Mouse (Mus musculus) heart, adult 8-10 months (tissue): ENCODE data around the gene Trim16. TPM values are rescaled to one million over a fixed set of nuclear protein-coding genes. Genes with fewer than 3 reads are reported as not detected.

ENCODE experiments used
- DNase-seq: peaks from one replicate; pipeline ENCODE4 v3.0.0; 2022; ENCODE audit warnings: low spot score
- total RNA-seq, 4 experiments: library from RNA; stranded (reverse); gene quantifications; 2 replicates each; pipeline ENCODE4 v1.2.4; 2022

Trim16 gene
- 10 to 100 TPM in 1 of 4 experiments, 1 to 10 TPM in 3; 6.5 to 10.9 (median 9.0) TPM for total RNA-seq

DNA sequence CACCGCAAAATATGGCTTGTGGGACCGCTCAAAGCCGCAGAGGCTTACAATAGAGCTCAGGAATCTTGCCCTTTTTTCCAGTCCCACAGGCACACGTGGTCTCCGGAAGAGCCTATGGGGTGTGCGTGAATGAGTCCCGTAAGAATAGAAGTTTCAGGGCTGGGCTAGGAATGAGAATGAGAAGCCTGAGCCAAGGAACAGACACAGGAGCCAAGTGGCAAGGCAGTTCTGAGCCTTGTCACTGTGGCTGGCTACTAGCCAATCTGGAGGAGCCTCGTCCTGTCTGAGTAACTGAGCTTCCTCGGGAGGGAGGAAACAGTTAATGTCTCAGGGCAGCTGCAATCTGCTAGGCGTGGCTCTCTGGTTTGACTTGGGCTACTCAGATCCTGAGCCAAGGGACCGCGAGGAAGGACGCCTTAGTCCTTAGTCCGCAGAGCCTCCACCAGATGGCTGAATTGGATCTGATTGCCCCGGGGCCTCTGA, at the start of gene Trim16:
TSS of gene Trim16 (plus strand) at position 173 of the 483 bp plus-strand sequence.
- peak; percentile 90 for DNase-seq

DNA sequence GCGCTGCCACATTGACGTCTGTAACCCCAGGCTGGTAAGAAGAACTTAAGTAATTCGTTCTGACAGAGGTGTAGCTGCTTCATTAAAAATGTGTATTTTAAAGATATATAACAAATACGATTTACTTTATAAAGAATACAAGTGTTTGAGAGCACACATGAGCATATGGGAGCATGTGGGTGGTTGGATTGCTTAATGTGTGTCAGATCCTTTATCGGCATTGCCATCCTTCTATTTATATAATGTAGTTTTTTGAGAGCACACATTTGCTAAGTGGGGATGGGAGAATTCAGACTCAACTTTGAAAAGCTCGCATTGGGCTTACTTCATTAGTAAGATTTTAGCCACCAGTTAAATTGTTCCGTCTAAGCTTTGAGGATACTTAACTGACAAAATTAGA, 43.5 kb upstream of the Trim16 start:
- no peak for DNase-seq

DNA sequence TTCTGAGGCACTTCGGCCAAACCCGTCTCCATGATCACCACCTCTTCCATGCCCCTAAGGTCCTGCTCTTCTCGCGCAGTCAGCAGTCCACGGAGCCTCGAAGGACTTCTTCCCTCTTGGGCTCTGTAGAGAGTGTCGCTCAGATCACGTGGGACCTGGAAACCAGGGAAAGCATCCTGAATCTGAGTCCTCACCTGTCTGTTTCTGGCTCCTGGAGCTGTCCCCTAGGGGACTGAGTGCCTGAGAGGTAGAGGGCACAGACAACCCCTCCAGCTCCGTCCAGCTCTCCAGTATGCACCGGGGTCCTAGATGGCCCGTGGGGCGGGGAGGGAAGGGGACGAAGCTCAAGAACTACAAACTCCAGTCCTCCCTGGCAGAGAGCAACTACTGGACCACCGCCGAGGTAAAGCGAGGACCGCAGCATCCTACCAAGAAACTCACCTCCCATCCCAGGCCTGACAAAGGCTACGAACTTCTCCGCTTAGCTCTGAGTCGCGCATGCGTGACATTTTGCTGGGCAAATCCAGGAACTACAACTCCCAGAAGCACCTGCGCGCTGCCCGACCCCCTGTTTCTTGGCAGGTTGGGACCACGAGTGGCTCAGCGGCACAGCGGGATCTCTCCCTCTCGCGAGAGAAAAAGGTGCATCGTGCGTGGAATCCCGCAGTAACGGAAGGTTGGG, 31.0 kb upstream of the Trim16 start, which contains the start of gene Zfp286:
TSS of gene Zfp286 (minus strand) at position 528 of the 682 bp plus-strand sequence.
- peak; percentile 67 for DNase-seq

DNA sequence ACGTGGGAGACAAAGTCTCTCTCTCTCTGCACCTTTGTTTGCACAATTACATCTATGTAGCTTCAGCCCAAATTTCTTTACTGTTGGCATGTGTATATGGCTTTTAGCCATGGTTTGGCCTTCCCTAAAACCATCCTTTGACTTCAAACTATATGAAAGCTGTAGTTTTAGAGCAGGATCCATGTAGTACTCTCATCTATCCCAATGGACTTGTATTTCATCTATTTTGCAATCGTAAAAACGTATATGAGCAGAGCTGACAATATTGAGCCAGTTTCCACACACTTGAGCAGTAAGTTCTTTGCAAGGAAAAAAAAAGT, 30.5 kb upstream of the Trim16 start:
- DNase-seq: no peak

DNA sequence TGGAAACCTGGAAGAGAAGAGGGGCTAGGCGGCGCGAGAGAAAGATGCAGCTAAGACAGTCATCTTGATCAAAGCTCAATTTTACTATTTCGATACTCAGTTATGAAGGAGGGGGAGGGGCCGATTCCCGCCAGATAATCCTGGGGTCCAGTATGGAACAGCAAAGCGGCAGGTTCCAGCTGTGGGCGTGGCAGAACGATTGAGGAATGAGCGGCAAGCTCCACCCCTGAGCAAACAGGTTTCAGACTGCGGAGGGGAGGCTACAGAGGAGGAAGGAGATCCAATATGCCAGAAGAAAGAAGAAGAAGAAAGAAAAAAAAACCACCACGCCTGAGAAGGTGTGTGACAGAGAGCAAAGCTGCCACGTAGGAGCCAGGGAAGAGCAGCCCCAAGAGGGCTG, 15.9 kb upstream of the Trim16 start:
- DNase-seq: no peak

DNA sequence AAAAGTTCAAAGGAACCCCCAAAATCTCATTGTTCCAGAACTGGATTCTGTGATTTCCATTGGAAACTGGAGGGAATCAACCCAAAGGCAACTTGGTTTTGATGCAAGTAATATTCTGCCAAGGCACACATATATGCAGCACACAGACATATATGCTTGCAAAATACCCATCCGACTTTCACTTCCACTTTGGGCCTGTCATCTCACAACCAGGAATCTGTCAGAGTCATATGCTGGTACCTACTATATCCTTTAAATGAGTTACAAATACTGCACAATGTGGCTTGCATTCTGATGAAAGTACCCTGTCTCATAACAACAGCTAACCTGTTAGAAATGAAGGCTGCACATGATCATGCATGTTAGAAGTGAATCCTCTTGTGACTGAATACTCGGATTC, 12.1 kb upstream of the Trim16 start:
- DNase-seq: no peak

DNA sequence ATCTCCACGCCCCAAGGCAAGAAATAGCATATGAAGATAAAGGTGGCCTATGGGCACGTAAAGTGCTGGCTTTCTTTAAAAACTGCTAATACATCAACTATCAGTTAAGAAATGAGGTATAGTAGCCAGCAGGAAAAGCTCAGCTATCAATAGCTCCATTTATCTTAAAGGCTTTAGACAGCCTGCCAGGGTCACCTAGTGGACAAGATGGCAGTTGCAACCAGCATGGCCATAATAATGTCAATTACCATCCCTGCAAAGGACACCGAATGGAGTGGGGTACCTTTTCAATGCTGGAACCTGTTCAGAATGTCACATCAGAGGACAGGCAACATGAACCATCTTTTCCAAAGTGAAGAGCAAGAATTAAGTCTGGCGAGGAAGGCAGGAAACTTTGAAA, 10.8 kb upstream of the Trim16 start:
- DNase-seq: no peak

DNA sequence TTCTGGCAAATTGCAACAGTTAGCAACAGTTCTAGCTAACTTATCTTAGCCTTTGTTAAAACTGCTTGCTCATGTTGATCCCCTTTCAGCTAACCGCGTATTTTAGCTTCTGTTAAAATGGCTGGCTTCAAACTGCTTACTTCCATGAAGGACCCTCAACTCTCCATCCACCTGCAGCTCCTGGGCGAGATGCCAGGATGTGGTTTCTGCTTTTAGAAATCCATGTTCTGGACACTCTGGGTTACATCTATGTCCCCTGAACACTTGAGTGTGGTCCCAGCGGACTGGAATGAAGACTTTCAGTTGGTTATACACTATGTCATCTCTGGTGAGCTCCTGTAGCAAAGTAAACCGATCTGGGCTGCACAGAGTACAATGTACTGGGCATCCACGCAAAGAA, 7.8 kb upstream of the Trim16 start:
- DNase-seq: no peak

DNA sequence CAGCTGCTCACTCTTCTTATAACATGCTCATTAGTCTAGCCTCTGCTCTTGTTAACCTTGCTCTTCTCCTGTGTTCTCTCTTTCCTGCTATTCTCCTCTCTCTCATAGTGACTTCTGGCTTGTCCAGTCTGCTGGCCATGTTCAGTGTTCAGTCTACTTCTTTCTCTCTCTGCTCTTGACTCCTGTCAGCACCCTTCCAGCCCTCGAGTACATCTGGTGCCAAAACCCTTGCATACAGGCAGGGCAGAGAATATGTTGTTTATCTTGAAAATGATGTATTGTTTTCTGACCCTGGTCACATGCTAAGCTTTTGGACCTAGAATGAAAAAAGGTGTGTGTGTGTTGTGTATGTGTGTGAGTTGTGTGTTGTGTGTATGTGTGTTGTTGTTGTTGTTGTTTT, 6.5 kb upstream of the Trim16 start:
- DNase-seq: no peak

DNA sequence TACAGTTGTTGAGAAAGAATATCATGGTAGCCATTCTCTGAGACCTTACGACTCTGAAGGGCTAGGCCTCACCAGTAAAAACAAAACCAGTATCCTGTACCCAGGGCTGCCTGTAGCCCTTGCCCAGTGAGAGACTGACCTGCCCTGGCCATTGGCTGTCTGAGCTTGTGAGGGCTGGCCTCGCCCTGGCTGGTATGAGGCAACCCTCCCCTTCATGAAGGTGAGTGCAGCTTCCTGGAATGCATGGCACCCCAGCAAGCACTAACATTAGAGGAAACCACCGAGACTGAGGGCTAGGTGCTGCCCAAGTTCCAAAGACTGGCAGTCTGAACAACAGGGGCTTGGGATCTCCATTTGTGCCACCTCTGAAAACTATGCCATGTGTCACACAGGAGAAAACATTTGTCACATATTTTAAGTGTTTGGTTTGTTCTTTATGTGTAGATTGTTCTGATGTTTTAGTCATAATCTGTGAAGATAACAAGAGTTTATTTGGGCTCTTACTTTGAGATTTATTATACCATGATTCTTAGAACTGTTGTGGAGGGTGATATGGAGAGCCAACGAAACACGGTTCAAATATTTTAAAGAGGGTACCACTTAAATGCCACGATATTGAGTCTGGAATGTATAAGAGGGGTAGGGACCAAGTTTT, 5.9 kb upstream of the Trim16 start:
- no peak for DNase-seq

DNA sequence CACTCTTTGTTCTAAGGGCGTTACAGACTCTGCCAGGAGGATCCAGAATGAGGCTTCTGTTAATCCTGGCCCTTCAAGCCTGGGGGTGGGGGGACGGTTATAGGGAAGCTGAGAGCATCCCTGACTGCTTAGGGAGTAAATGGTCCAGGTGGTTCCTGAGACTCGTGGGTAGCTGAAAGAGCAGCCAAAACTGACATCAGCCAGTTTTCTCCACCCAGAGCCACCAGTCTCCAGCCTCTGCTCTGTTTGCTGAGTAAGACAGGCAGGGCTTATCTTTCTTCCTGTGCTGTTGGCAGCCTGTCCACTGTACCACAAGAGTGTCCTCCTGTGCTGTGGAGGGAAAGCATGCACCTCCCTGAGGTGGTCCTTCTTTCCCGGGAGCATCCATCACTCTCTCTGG, 5.4 kb upstream of the Trim16 start:
- DNase-seq: no peak

DNA sequence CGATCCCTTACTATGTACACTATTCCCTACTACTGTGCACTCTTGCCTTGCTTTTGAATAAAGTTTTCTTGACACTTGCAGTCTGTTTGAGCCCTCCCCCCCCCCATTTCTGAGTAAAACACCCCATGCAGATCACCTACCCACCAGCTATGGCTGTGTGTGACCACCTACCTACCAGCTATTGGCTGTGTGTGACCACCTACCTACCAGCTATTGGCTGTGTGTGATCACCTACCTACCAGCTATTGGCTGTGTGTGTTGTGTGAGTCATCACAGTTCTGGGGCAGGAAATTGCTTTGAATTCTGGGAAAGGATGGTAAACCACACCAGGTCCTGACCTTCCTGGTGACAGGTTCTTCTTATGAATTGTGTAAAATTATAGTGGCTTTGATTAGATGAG, 4.6 kb upstream of the Trim16 start:
- no peak for DNase-seq

DNA sequence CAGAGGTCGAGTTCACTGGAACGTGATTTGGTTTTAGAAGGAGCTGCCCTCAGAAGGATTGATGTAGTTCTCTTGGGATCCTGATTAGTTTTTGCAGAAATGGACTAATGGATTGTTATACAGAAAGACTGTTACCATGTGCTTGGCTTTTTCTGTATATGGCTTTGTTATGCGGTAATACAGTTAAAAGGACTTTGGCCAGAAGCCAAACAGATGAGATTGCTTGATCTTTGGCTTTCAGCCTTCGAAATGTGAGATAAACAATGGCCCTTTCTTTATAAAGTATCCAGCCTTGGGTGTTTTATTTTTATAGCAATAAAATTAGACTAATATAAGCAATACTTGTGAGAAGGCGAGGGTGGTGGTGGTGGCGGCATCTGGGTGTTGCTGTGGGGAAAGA, 3.4 kb upstream of the Trim16 start:
- DNase-seq: no peak

DNA sequence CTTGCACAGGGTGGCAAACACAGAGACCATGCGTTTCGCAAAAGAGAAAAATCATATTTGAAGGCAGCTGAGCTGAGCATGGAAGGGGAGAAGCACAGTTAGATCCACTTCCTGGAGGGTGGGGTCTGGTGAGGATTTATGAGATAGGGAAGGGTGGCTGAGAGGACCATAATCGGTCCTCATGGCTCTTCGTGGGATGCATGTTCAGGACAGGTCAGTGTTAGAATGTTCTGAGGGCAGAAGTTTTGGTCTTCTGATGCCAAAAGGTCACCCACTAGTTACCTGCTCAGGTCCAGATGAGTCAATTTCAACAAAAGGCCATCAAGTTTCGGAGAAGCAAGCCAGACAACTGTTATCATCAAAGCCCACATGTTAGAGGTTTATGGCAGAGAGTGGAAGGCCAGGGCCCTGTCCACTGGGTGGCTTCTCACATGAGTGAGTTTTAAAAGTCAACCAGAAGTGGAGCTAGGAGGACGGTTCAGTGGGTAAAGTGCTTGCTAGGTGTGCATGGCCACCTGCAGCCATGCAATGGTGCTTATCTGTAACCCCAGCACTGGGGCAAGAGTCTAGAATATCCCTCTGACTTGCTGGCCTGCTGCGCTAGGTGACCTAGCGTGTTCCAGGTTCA, 858 bp upstream of the Trim16 start:
- no peak for DNase-seq

DNA sequence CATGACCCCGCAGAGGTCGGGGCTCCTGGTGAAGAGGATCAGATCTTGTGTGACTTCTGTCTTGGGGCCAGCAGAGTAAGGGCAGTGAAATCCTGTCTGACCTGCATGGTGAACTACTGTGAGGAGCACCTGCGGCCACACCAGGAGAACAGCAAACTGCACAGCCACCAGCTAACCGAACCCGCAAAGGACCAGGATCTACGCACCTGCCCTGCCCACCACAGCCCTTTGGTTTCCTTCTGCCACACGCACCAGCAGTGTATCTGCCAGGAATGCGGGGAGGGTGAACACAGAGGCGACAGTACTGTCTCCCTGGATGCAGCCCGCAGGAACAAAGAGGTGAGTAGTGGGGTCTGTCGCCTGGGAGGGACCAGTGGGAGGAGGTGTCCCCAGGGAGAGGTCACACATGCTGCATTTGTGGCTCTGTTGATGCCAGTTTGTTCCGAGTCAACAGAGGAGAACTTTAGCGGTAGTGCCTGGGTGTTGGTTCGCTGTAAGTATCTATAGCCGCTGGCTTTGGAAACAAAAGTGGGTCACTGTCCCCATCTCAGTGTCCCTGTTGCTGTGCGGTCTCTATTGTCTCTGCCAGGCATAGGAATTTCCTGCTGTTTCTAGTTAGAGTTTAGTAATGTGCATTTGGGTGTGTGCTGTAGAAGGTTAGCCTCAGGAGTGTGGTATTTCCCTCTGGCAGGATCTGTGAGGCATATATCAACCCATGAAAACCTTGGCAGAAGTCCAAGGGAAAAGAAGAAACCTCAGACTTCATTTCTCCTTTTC, 818 bp downstream of the Trim16 start:
- peak; percentile 31 for DNase-seq

DNA sequence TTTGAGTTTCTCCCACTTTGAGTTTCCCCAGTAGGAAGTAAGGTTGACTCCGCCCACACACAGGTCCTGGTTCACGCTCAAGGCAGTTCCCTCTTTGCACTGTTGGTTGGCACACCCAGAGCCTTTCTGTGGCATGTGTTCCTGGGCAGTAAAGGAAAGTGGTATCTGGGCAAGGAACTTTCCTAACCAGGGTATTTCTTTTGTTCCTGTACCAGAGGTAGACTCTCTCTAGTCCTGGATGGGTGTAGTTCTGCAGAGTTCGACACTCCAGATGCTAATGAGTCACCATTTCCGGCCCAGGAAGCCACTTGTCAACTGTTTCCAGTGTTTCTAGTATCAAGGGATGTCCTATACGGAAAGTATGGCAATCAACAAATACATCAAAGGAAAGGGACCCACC, 1.9 kb downstream of the Trim16 start:
- peak; percentile 73 for DNase-seq

DNA sequence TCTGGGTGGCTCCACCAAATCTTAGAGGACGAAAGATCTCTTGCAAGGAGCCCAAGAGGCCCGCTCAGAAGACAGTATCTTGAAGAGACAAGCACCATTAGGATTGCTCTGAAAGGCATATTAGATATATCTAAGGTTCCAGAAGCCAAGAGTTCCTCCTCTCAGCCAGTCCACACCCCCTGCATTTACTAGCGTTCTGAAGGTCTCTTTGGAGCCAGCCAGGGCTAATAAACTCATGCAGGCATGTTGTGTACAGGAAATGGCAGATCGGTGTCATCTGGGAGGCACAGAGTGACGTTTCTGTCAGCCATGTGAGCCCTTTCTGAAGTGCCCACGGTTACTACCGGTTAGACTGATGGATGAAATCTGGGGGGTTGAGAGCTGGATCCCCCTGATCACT, 4.2 kb downstream of the Trim16 start:
- no peak for DNase-seq

DNA sequence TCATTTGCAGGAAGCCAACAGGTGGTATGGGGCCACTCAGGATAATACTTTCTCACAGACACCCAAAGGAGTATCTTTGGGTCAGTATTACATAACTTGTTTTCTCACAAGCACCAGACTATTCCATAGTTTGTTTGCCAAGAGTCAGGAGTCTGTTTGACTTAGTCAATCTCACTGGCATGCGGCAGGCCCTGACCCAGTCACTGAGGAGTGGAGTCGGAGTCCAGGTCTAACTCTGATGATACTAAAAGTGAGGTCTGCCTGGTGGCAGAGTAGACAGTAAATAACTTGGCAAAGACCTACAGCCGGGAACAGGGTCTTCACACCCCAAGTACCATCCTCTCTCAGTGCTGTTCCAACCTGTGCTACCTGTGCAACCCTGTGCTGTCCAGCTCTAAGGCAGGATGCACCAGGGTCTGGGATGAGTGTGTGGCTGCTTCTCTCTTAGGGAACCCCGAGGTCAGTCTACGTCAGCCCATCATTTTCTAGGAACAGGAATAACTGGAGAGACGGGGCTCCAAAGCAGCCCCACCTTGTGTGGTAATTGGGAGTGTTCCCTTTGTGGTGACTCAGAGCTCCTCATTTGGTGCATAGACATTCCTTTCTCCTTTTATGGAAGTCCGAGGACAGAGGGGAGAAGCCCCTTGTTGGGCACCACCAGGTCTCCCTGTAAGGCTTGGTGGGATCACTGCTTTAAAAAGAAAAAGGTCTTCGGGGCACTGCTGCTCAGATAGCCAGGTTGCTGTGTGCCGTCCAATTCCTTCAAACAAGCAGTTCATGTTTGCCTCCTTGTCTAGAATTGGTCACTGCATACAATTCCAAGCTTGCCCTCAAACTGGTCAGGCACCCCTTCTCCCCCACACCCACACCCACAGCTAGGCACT, 5.4 kb downstream of the Trim16 start:
- DNase-seq: no peak

DNA sequence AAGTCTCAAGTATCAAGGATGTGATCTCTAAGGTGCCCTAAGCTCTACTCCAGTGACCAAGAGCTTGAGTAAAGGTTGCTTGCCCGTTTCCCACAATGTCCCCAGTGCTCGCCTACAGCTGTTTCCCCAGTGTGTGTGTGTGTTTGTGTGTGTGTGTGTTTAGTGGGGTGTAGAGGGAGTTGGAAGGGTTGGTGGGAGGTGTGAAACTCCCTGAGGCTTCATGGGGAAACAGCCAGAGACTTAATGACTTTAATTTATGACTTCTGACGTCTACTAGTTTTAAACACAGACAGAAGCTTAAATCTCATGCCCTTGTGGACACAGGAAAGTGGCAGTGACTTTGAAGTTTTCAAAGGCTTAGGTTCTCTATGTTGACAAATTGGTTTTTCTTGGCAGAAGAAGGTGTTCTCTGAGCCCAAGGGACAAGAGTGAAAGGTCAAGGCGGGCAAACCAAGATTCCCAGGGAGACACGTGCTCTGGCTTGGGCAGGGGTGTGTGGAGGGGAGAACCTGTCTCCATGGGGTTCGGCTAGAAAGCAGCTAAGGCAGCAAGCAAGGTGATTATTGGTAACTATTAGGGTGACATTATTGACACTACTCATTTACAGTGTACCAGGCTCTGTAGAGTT, 6.2 kb downstream of the Trim16 start:
- DNase-seq: no peak

DNA sequence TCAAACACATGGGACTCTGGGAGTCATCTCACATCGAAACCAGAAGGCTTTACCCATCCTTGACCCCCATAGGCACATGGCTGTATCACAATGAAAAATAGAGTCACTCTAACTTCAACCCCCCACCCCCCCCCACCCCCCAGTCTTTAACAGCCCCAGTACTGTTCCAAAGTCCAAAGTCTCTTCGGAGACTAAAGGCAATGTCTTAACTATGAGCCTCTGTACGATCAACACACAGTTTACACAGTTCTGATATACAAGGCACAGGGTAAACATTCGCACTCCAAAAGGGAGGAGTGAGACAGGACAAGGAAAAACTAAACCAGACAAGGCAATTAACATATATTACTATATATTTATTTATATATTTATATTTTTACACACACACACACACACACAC, 7.1 kb downstream of the Trim16 start:
- DNase-seq: no peak

DNA sequence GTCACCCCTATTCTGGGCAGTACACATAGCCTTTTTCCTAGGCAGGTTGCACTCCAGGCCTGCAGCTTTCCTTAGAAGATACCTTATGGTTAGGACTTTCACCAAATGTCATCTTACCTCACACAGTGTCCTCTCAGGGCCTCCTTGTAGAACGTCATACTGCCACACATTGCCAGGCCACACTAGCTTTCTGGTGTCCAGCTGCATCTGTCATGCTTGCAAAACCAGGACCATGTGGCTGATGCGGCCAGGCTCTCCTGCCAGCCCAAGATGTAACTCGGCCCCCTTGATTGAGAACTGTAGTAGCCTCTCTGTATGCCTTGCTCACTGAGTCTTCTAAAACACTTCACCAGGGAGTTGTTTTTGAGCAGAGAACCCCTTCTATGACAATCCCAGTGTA, 7.9 kb downstream of the Trim16 start:
- DNase-seq: no peak
